Mouse (Mus musculus) myocyte (in vitro differentiated cells): ENCODE measurements around the gene Ntsr1. TPM values are rescaled to one million over a fixed set of nuclear protein-coding genes. Genes with fewer than 3 reads are reported as not detected.

ENCODE experiments used
- H3K27me3 ChIP-seq: one replicate; pipeline ENCODE4 v1.6.1; 2011; ENCODE audit not compliant: control insufficient read depth, insufficient read depth, insufficient read length
- H3K36me3 ChIP-seq: one replicate; pipeline ENCODE4 v1.6.1; 2011; ENCODE audit not compliant: control insufficient read depth, insufficient read depth
- H3K4me2 ChIP-seq: one replicate; pipeline ENCODE4 v1.6.1; 2011; ENCODE audit warnings: low read depth, control low read depth
- H3K4me3 ChIP-seq: one replicate; pipeline ENCODE4 v1.5.1; 2011; ENCODE audit warnings: mild to moderate bottlenecking, control low read depth, moderate library complexity
- H3K79me2 ChIP-seq: one replicate; pipeline ENCODE4 v1.6.1; 2011; ENCODE audit not compliant: control insufficient read depth, insufficient read depth
- H3ac ChIP-seq: one replicate; pipeline ENCODE4 v1.6.1; 2011; ENCODE audit not compliant: control insufficient read depth, insufficient read length
- CEBPB ChIP-seq: IDR thresholded peaks from 2 replicates; pipeline ENCODE4 v1.6.1; 2011; ENCODE audit warnings: mild to moderate bottlenecking, moderate library complexity; ENCODE audit not compliant: poor library complexity, insufficient read depth, severe bottlenecking
- E2F4 ChIP-seq: IDR thresholded peaks from one replicate; pipeline ENCODE4 v1.6.1; 2011; ENCODE audit warnings: mild to moderate bottlenecking, control low read depth, moderate library complexity; ENCODE audit not compliant: insufficient read depth
- MAX ChIP-seq: IDR thresholded peaks from one replicate; pipeline ENCODE4 v1.6.1; 2011; ENCODE audit warnings: low read depth, mild to moderate bottlenecking, control low read depth
- MYOD1 ChIP-seq, 3 experiments: IDR thresholded peaks; one replicate each; pipeline ENCODE4 v1.6.1; 2011; ENCODE audit warnings: control low read depth in 2 of 3, low read depth in 2 of 3, mild to moderate bottlenecking in 2 of 3, moderate library complexity in 1 of 3; ENCODE audit not compliant: insufficient read length in 2 of 3, control insufficient read depth in 1 of 3
- MYOG ChIP-seq, 3 experiments: IDR thresholded peaks; one replicate each; pipeline ENCODE4 v1.6.1; 2011; ENCODE audit warnings: control low read depth in 2 of 3, low read depth in 2 of 3, mild to moderate bottlenecking in 2 of 3; ENCODE audit not compliant: insufficient read length in 2 of 3, control insufficient read depth in 1 of 3, insufficient read depth in 1 of 3
- POLR2A ChIP-seq: IDR thresholded peaks from one replicate; pipeline ENCODE4 v1.6.1; 2011; ENCODE audit warnings: low read depth, mild to moderate bottlenecking, control low read depth, moderate library complexity; ENCODE audit not compliant: insufficient read length
- POLR2AphosphoS2 ChIP-seq: IDR thresholded peaks from one replicate; pipeline ENCODE4 v1.6.1; 2011; ENCODE audit warnings: low read depth, control low read depth; ENCODE audit not compliant: insufficient read length
- REST ChIP-seq: IDR thresholded peaks from one replicate; pipeline ENCODE4 v1.6.1; 2011; ENCODE audit warnings: mild to moderate bottlenecking, control low read depth, moderate library complexity; ENCODE audit not compliant: insufficient read depth, insufficient read length
- SRF ChIP-seq: IDR thresholded peaks from one replicate; pipeline ENCODE4 v1.6.1; 2011; ENCODE audit warnings: low read depth; ENCODE audit not compliant: control insufficient read depth, insufficient read length
- TCF12 ChIP-seq: IDR thresholded peaks from one replicate; pipeline ENCODE4 v1.6.1; 2011; ENCODE audit warnings: mild to moderate bottlenecking, control low read depth; ENCODE audit not compliant: poor library complexity, insufficient read depth, severe bottlenecking
- TCF3 ChIP-seq: IDR thresholded peaks from one replicate; pipeline ENCODE4 v1.6.1; 2011; ENCODE audit warnings: low read depth, control low read depth; ENCODE audit not compliant: insufficient read length
- USF1 ChIP-seq: IDR thresholded peaks from one replicate; pipeline ENCODE4 v1.6.1; 2011; ENCODE audit warnings: low read depth, mild to moderate bottlenecking, control low read depth, moderate library complexity
- polyA plus RNA-seq: library from polyadenylated mRNA; unstranded; fragments of >200 nt; fragmentation: generic; extraction: Trizol; gene quantifications from one replicate; pipeline ENCODE4 v1.2.1, GENCODE M21; 2012; ENCODE audit warnings: missing spikeins

Ntsr1 gene
- polyA plus RNA-seq, 1 experiment, result not detected

DNA sequence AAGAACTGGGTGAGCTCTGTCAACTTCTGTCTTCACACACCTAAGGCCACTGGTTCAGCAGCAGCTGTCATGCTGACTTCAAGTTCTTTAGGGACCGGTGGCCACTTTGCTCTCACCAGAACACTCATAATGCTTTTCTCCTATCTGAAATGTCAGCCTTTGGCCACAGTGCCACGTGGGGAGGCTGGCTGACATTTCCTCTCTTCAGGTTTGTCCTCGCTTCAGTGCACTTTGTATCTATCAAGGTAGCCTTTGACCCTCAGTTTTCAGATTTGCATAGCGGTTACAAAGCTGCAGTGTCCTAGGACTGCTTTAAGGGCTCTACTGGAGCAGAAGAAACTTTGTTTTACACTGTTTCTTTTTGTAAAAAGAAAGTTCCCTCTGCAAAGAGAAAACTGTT lies 76.7 kb downstream of the Ntsr1 start:
- no peaks in the 10 kb centered on the region for H3K79me2 ChIP-seq
- peaks cover 18% of the 10 kb centered on the region for H3K27me3 ChIP-seq
- no peak for TF ChIP-seq POLR2AphosphoS2
- TF ChIP-seq CEBPB, result no peak
- no peak overlapping the region for H3K4me2 ChIP-seq
- no peak overlapping the region for H3ac ChIP-seq
- no peaks in the 10 kb centered on the region for H3K36me3 ChIP-seq
- no peak overlapping the region for H3K4me3 ChIP-seq

DNA sequence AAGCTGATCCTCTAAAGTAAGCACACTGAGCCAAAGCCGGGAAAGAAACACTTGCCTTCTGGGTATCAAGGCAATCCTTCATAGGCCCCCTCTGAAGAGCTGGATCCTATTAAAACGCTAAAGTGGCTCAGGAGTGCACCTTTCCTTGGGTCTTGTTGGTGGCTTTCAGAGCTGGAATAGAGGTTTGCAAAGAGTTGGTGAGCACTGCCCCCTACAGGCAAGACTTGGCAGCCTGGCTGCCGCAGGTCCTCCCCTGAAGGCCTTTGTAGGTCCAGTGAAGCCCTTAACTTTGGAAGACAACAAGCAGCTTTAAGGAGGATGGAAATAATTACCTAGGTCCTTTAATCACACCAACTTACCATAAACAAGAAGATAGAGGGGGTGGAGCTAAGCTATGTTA lies 78.9 kb downstream of the Ntsr1 start:
- H3K36me3 ChIP-seq, result no peaks in the 10 kb centered on the region
- no peak for TF ChIP-seq MAX
- no peak for TF ChIP-seq SRF
- TF ChIP-seq CEBPB, result no peak
- TF ChIP-seq MYOD1 (IDR thresholded peaks at IDR 0.05; ENCODE audit: control insufficient read depth in 1 of 3, insufficient read length in 2 of 3, low read depth in 2 of 3), result no peak
- no peak for TF ChIP-seq REST
- no peak for TF ChIP-seq POLR2A
- TF ChIP-seq USF1, result no peak
- TF ChIP-seq POLR2AphosphoS2, result no peak
- H3K27me3 ChIP-seq, result peaks cover 11% of the 10 kb centered on the region
- H3K79me2 ChIP-seq, result peaks cover 9% of the 10 kb centered on the region
- no peak overlapping the region for H3K4me3 ChIP-seq
- no peak overlapping the region for H3K4me2 ChIP-seq
- H3ac ChIP-seq, result no peak overlapping the region

DNA sequence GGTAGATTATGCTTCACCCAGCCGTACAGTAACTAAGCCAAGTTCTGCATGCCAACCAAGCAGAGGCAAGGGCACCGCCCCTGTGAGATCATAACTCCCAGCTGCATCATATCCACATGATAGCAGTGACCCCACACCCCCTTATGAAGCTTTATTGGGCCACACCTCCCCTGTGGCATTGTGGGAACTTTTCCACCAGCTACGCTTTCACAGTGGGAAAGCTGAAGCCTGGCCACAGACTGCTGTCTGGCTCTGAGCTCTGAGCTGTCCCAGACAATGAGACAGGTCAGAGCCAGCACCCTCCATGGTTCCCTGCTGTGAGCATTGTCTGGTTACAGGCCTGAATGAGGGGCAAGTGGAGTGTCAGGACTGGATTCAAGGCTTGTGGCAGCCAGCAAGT lies 81.2 kb downstream of the Ntsr1 start, which contains the start of gene Mrgbp:
Gene Mrgbp (plus strand): TSS at position 303 of the 400 bp plus-strand sequence.
- peaks cover under 1% of the 10 kb centered on the region for H3K27me3 ChIP-seq
- H3K4me3 ChIP-seq, result peak within 1 kb of the TSS; percentile 47
- TF ChIP-seq MYOG (IDR thresholded peaks at IDR 0.05; ENCODE audit: control insufficient read depth in 1 of 3, insufficient read depth in 1 of 3, insufficient read length in 2 of 3, low read depth in 2 of 3), result no peak
- no peak for TF ChIP-seq TCF12
- peak; percentile 32 for TF ChIP-seq POLR2AphosphoS2
- TF ChIP-seq USF1, result no peak
- TF ChIP-seq MAX, result peak; percentile 53
- TF ChIP-seq POLR2A, result peak; percentile 70
- no peak for TF ChIP-seq E2F4
- H3K36me3 ChIP-seq, result no peaks in the 10 kb centered on the region
- H3ac ChIP-seq, result no peak within 1 kb of the TSS
- H3K4me2 ChIP-seq, result peak within 1 kb of the TSS; percentile 92
- peaks cover 9% of the 10 kb centered on the region for H3K79me2 ChIP-seq

DNA sequence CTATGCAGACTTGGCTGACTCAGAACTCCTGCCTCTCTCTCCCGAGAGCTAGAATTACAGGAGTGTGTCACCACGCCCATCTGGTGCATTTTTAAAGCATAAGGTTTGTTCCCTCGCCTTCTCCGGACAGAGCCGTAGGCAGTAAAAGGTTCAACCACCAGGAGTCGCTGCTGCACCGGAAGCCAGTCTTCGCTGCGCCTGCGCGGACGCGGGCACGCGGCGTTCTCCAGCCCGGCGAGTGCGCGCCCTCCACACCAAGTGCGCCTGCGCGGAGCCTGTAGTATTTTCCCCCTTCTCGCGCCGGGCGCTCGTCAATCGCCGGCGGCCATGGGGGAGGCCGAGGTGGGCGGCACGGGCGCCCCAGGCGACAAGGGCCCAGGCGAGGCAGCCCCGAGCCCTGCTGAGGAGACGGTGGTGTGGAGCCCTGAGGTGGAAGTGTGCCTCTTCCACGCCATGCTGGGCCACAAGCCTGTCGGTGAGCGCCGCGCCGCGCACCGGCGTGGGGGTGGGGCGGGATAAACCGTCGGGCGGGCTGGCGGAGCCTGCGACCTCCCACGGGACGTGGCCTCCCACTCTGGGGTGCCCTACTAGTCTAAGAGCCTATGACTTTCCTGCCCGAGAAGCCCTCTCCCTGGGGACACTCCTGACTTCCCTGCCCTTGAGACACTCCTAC lies 82.8 kb downstream of the Ntsr1 start:
- no peaks in the 10 kb centered on the region for H3K36me3 ChIP-seq
- H3K4me2 ChIP-seq, result peak overlapping the region; percentile 98
- TF ChIP-seq MAX, result no peak
- peak; percentile 80 for TF ChIP-seq POLR2A
- TF ChIP-seq SRF, result peak; percentile 21
- TF ChIP-seq POLR2AphosphoS2, result peak; percentile 80
- peak in 1 of 3 experiments; percentile 21 for TF ChIP-seq MYOD1 (IDR thresholded peaks at IDR 0.05; ENCODE audit: control insufficient read depth in 1 of 3, insufficient read length in 2 of 3, low read depth in 2 of 3)
- peak overlapping the region; percentile 47 for H3K4me3 ChIP-seq
- H3K79me2 ChIP-seq, result peaks cover 9% of the 10 kb centered on the region
- no peaks in the 10 kb centered on the region for H3K27me3 ChIP-seq
- H3ac ChIP-seq, result peak overlapping the region; percentile 87

DNA sequence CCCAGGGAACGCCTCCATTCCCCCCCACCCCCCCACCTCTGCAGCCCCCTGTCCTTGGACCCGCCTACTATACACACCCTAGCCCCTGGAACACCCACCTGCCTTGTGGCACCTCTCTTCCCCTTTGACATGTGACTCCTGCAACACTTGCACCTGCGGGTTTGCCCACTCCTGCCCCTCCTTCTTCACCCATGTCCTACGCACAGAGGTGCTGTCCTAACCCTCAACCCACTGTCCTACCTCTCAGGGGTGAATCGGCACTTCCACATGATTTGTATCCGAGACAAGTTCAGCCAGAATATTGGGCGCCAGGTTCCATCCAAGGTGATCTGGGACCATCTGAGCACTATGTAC lies 83.4 kb downstream of the Ntsr1 start:
- H3K36me3 ChIP-seq, result no peaks in the 10 kb centered on the region
- TF ChIP-seq MAX (no peak), CEBPB (no peak), REST (no peak), USF1 (no peak), SRF (no peak), POLR2AphosphoS2 (no peak), POLR2A (no peak), MYOD1 (IDR thresholded peaks at IDR 0.05; ENCODE audit: control insufficient read depth in 1 of 3, insufficient read length in 2 of 3, low read depth in 2 of 3) (no peak), TCF3 (no peak), MYOG (IDR thresholded peaks at IDR 0.05; ENCODE audit: control insufficient read depth in 1 of 3, insufficient read depth in 1 of 3, insufficient read length in 2 of 3, low read depth in 2 of 3) (no peak)
- no peaks in the 10 kb centered on the region for H3K27me3 ChIP-seq
- peak overlapping the region; percentile 47 for H3K4me3 ChIP-seq
- H3ac ChIP-seq, result peak overlapping the region; percentile 87
- peaks cover 9% of the 10 kb centered on the region for H3K79me2 ChIP-seq
- H3K4me2 ChIP-seq, result peak overlapping the region; percentile 98

DNA sequence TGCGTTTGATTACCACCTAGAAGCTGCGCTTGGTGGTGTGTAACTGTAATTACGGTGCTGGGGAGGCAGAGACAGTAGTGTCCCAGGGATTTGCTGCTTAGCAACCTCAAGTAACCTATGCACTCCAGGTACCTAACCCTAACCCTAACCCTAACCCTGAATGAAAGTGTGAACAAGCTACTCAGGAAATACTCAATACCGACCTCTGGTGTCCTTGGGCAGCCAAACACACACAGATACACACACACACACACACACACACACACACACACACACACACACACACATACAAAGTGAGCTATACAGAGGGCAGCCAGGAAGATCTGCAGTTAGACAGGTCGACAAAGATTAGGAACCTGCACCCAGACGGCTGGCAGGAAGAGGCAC lies 89.0 kb downstream of the Ntsr1 start:
- H3ac ChIP-seq, result peak overlapping the region; percentile 96
- H3K36me3 ChIP-seq, result peaks cover 17% of the 10 kb centered on the region
- peak overlapping the region; percentile 56 for H3K4me2 ChIP-seq
- peak overlapping the region; percentile 90 for H3K4me3 ChIP-seq
- no peak for TF ChIP-seq TCF12
- TF ChIP-seq SRF, result no peak
- no peak for TF ChIP-seq MAX
- TF ChIP-seq POLR2A, result no peak
- TF ChIP-seq MYOG (IDR thresholded peaks at IDR 0.05; ENCODE audit: control insufficient read depth in 1 of 3, insufficient read depth in 1 of 3, insufficient read length in 2 of 3, low read depth in 2 of 3), result no peak
- TF ChIP-seq USF1, result no peak
- no peak for TF ChIP-seq TCF3
- no peak for TF ChIP-seq REST
- H3K27me3 ChIP-seq, result no peaks in the 10 kb centered on the region
- H3K79me2 ChIP-seq, result peaks cover 5% of the 10 kb centered on the region
